Mouse (Mus musculus): ENCODE results near the gene Ttc5. TPM values are rescaled to one million over a fixed set of nuclear protein-coding genes. Genes with fewer than 3 reads are reported as not detected.

The Ttc5 gene
- polyA plus RNA-seq, 1 experiment = not detected

Other genes starting within 250 kb of the Ttc5 start
- not detected in 2 replicates for gene Olfr744, start 170.6 kb downstream of the Ttc5 start, polyA plus RNA-seq (2012; ENCODE audit: insufficient read depth, insufficient read length, low replicate concordance, missing spikeins)
- gene Olfr745, start 146.1 kb downstream of the Ttc5 start, polyA plus RNA-seq (2012; ENCODE audit: insufficient read depth, insufficient read length, low replicate concordance, missing spikeins) = not detected in 2 replicates
- not detected in 2 replicates for gene Olfr746, start 138.4 kb downstream of the Ttc5 start, polyA plus RNA-seq (2012; ENCODE audit: insufficient read depth, insufficient read length, low replicate concordance, missing spikeins)
- gene Olfr747, start 92.3 kb downstream of the Ttc5 start, polyA plus RNA-seq (2012; ENCODE audit: insufficient read depth, insufficient read length, low replicate concordance, missing spikeins) = not detected in 2 replicates
- gene Olfr748, start 78.1 kb downstream of the Ttc5 start, polyA plus RNA-seq (2012; ENCODE audit: insufficient read depth, insufficient read length, low replicate concordance, missing spikeins) = not detected in 2 replicates
- not detected in 2 replicates for gene Olfr749, start 40.4 kb downstream of the Ttc5 start, polyA plus RNA-seq (2012; ENCODE audit: insufficient read depth, insufficient read length, low replicate concordance, missing spikeins)
- not detected in 2 replicates for gene Ccnb1ip1, start 22.2 kb upstream of the Ttc5 start, polyA plus RNA-seq (2012; ENCODE audit: insufficient read depth, insufficient read length, low replicate concordance, missing spikeins)
- gene Parp2, start 22.3 kb upstream of the Ttc5 start, polyA plus RNA-seq (2012; ENCODE audit: insufficient read depth, insufficient read length, low replicate concordance, missing spikeins) = not detected in 2 replicates
- not detected in 2 replicates for gene Tep1, start 85.0 kb upstream of the Ttc5 start, polyA plus RNA-seq (2012; ENCODE audit: insufficient read depth, insufficient read length, low replicate concordance, missing spikeins)
- gene Klhl33, start 112.0 kb upstream of the Ttc5 start, polyA plus RNA-seq (2012; ENCODE audit: insufficient read depth, insufficient read length, low replicate concordance, missing spikeins) = not detected in 2 replicates
- not detected in 2 replicates for gene Osgep, start 139.4 kb upstream of the Ttc5 start, polyA plus RNA-seq (2012; ENCODE audit: insufficient read depth, insufficient read length, low replicate concordance, missing spikeins)
- gene Apex1, start 139.4 kb upstream of the Ttc5 start, polyA plus RNA-seq (2012; ENCODE audit: insufficient read depth, insufficient read length, low replicate concordance, missing spikeins) = not detected in 2 replicates
- not detected in 2 replicates for gene Pip4p1, start 145.3 kb upstream of the Ttc5 start, polyA plus RNA-seq (2012; ENCODE audit: insufficient read depth, insufficient read length, low replicate concordance, missing spikeins)
- not detected in 2 replicates for gene Pnp, start 145.6 kb upstream of the Ttc5 start, polyA plus RNA-seq (2012; ENCODE audit: insufficient read depth, insufficient read length, low replicate concordance, missing spikeins)
- gene Gm49342, start 159.0 kb upstream of the Ttc5 start, polyA plus RNA-seq (2012; ENCODE audit: insufficient read depth, insufficient read length, low replicate concordance, missing spikeins) = not detected in 2 replicates
- gene Pnp2, start 170.5 kb upstream of the Ttc5 start, polyA plus RNA-seq (2012; ENCODE audit: insufficient read depth, insufficient read length, low replicate concordance, missing spikeins) = not detected in 2 replicates
- not detected in 2 replicates for gene Rnase10, start 222.2 kb upstream of the Ttc5 start, polyA plus RNA-seq (2012; ENCODE audit: insufficient read depth, insufficient read length, low replicate concordance, missing spikeins)